Mouse (Mus musculus) cerebellum, adult 2 months (tissue): Measurements from ENCODE around the gene Wls. TPM values are rescaled to one million over a fixed set of nuclear protein-coding genes. Genes with fewer than 3 reads are reported as not detected.

ENCODE experiments used
- DNase-seq, 2 experiments: peaks; one replicate each; pipeline ENCODE4 v3.0.0; 2021
- H3K27ac ChIP-seq: fragments of 200-500 bp; 2 replicates; pipeline ENCODE4 v1.5.1; 2012; ENCODE audit warnings: low read length, control low read depth, inconsistent platforms; ENCODE audit not compliant: insufficient read depth
- H3K27me3 ChIP-seq: fragments of 200-500 bp; 2 replicates; pipeline ENCODE4 v1.6.1; 2012; ENCODE audit warnings: inconsistent platforms, mild to moderate bottlenecking, low read length, moderate library complexity; ENCODE audit not compliant: control insufficient read depth, insufficient read depth
- H3K4me1 ChIP-seq: fragments of 200-500 bp; 2 replicates; pipeline ENCODE4 v1.6.1; 2011; ENCODE audit warnings: low read length; ENCODE audit not compliant: control insufficient read depth, insufficient read depth
- H3K4me3 ChIP-seq: fragments of 200-500 bp; replicated peaks from 2 replicates; pipeline ENCODE3; 2011; ENCODE audit warnings: mild to moderate bottlenecking, low read depth, low read length, control low read depth; ENCODE audit not compliant: insufficient read depth
- CTCF ChIP-seq: fragments of 200-500 bp; IDR thresholded peaks from 2 replicates; pipeline ENCODE4 v1.5.1; 2011; ENCODE audit warnings: low read depth, mild to moderate bottlenecking, control low read depth, low read length, moderate library complexity, borderline replicate concordance; ENCODE audit not compliant: insufficient read depth
- POLR2A ChIP-seq: fragments of 200-500 bp; IDR thresholded peaks from 2 replicates; pipeline ENCODE4 v1.6.1; 2011; ENCODE audit warnings: low read length, control low read depth, borderline replicate concordance; ENCODE audit not compliant: insufficient read depth
- WGBS: fragments of 180-500 bp; shearing (Covaris S2); methylation state at CpG from one replicate; pipeline ENCODE4 v1.1.7; 2018; 5-methylcytosine and 5-hydroxymethylcytosine counted together
- polyA plus RNA-seq: library from polyadenylated mRNA; depleted of rRNA; stranded (reverse); fragments of >200 nt; gene quantifications from 2 replicates; pipeline ENCODE4 v1.2.3, GENCODE M21; 2012

Gene Wls
- polyA plus RNA-seq, 1 experiment: 25.5 TPM

- H3K27me3 ChIP-seq: no peaks in the 10 kb centered on the region
- H3K27ac ChIP-seq: no peak overlapping the region
- TF ChIP-seq CTCF (no peak), POLR2A (no peak)
- H3K4me1 ChIP-seq: no peaks in the 10 kb centered on the region
- WGBS: 96% methylated on average over 2 of the region's 2 CpGs
- no peak overlapping the region for H3K4me3 ChIP-seq
- DNase-seq: no peak
Measured at GRCm38 (mm10) chr3:159847410-159848016, 8.0 kb downstream of the Wls start.

GRCm38 (mm10) chr3:159848156-159848555 is 8.7 kb downstream of the Wls start:
- Histone ChIP-seq H3K4me3 (no peak overlapping the region), H3K27me3 (no peaks in the 10 kb centered on the region), H3K27ac (no peak overlapping the region), H3K4me1 (no peaks in the 10 kb centered on the region)
- TF ChIP-seq POLR2A (no peak), CTCF (no peak)
- DNase-seq: no peak

- TF ChIP-seq CTCF: no peak
- TF ChIP-seq POLR2A: no peak
- Histone ChIP-seq H3K27ac (no peak overlapping the region), H3K27me3 (no peaks in the 10 kb centered on the region), H3K4me3 (no peak overlapping the region), H3K4me1 (no peaks in the 10 kb centered on the region)
- DNase-seq: no peak
- WGBS: 24% methylated on average over 2 of the region's 2 CpGs
Measured at GRCm38 (mm10) chr3:159851476-159851875, 12.0 kb downstream of the Wls start.

- WGBS: 20% methylated on average over 2 of the region's 2 CpGs
- H3K27me3 ChIP-seq: no peaks in the 10 kb centered on the region
- no peak overlapping the region for H3K4me3 ChIP-seq
- no peak for TF ChIP-seq POLR2A
- no peak for TF ChIP-seq CTCF
- DNase-seq: peak in 1 of 2 experiments; percentile 1
- no peaks in the 10 kb centered on the region for H3K4me1 ChIP-seq
- no peak overlapping the region for H3K27ac ChIP-seq
Measured at GRCm38 (mm10) chr3:159851980-159852379, 12.5 kb downstream of the Wls start.

GRCm38 (mm10) chr3:159857112-159857511 is 17.6 kb downstream of the Wls start:
- Histone ChIP-seq H3K27me3 (no peaks in the 10 kb centered on the region), H3K4me3 (no peak overlapping the region), H3K27ac (no peak overlapping the region), H3K4me1 (no peaks in the 10 kb centered on the region)
- WGBS: 65% methylated on average over 1 of the region's 1 CpGs
- no peak for DNase-seq
- TF ChIP-seq POLR2A (no peak), CTCF (no peak)

GRCm38 (mm10) chr3:159865691-159866090 is 26.2 kb downstream of the Wls start:
- H3K27me3 ChIP-seq: no peaks in the 10 kb centered on the region
- TF ChIP-seq POLR2A (no peak), CTCF (no peak)
- H3K27ac ChIP-seq: no peak overlapping the region
- no peaks in the 10 kb centered on the region for H3K4me1 ChIP-seq
- 81% methylated on average over 1 of the region's 1 CpGs for WGBS
- DNase-seq: no peak
- H3K4me3 ChIP-seq: no peak overlapping the region

- TF ChIP-seq POLR2A (no peak), CTCF (no peak)
- Histone ChIP-seq H3K27ac (no peak overlapping the region), H3K27me3 (no peaks in the 10 kb centered on the region), H3K4me1 (no peaks in the 10 kb centered on the region), H3K4me3 (no peak overlapping the region)
- no peak for DNase-seq
Measured at GRCm38 (mm10) chr3:159878983-159879382, 39.5 kb downstream of the Wls start.

- Histone ChIP-seq H3K4me1 (no peaks in the 10 kb centered on the region), H3K27me3 (no peaks in the 10 kb centered on the region), H3K27ac (no peak overlapping the region), H3K4me3 (no peak overlapping the region)
- no peak for DNase-seq
- TF ChIP-seq CTCF (no peak), POLR2A (no peak)
- WGBS: 49% methylated on average over 2 of the region's 2 CpGs
Measured at GRCm38 (mm10) chr3:159883325-159883724, 43.9 kb downstream of the Wls start.
